Mouse (Mus musculus) embryonic fibroblast, embryonic 13.5 days (primary cell): ENCODE data around the gene Foxp1.

ENCODE experiments used
- CTCF ChIP-seq: IDR thresholded peaks from 2 replicates; pipeline ENCODE4 v1.5.1; 2011; ENCODE audit warnings: mild to moderate bottlenecking, control low read depth, low read length, moderate library complexity, borderline replicate concordance; ENCODE audit not compliant: insufficient read depth
- POLR2A ChIP-seq: IDR thresholded peaks from 2 replicates; pipeline ENCODE4 v1.6.1; 2011; ENCODE audit warnings: low read depth, mild to moderate bottlenecking, control low read depth, low read length, moderate library complexity

DNA sequence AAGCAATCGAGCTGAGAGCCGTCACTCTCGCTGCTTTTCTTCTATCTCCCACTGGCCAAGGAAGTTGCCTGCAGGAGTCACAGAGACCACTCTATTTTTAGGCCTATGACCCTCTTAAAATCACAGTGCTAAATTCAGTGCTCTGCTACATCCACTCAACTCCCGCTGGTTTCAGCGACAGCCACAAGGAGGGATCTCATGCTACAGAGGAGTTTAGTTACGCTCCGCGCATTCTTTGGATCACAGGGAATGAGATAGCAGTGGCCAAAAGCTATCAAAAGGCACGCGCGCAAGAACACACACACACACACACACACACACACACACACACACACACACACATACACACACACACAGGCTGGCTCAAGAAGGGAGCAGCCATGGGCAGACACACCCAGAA lies 321.9 kb downstream of the Foxp1 start:
- TF ChIP-seq CTCF, result no peak
- no peak for TF ChIP-seq POLR2A
